ENCODE assay signal across 32 mouse cellular contexts in genomic region chr2:50965485-50966017, GRCm38 (mm10).
A peak's percentile ranks its signal among the peaks of the same experiment; 100 is the strongest.
DNase-seq lines count a peak whose midpoint lies in the region; ATAC-seq lines count a peak whose summit lies in the region.
"Had no signal": no experiment of that assay in that cellular context is flagged by ENCODE, and none has a peak within 500 bp of the region (broad histone marks: within the 10 kb centered on the region; RNA-seq: fewer than 3 reads in every experiment).

No protein-coding gene starts in this region.

- intact Hi-C loops in heart, postnatal 10 days (cut with DNase I): no loop called here

- no peak overlapping the region for H3K4me2 ChIP-seq in embryonic facial prominence, embryonic 14.5 days (ENCODE audit: low read depth, low read length)
- H3K4me2 ChIP-seq in midbrain, embryonic 13.5 days (replicated peaks): no peak overlapping the region
- H3K4me2 ChIP-seq: embryonic facial prominence, embryonic 13.5 days; heart, embryonic 15.5 days; limb, embryonic 12.5 days; liver, embryonic 15.5 days; lung, embryonic 14.5 days had no signal

- H3K9ac ChIP-seq in embryonic facial prominence, embryonic 14.5 days (ENCODE audit: low read depth, low read length): no peak overlapping the region
- H3K9ac ChIP-seq in midbrain, embryonic 13.5 days (replicated peaks): no peak overlapping the region
- H3K9ac ChIP-seq: embryonic facial prominence, embryonic 13.5 days; heart, embryonic 15.5 days; limb, embryonic 12.5 days; liver, embryonic 15.5 days; lung, embryonic 14.5 days had no signal

- no peaks in the 10 kb centered on the region for H3K9me3 ChIP-seq in embryonic facial prominence, embryonic 14.5 days (ENCODE audit: control insufficient read depth, low read length)
- H3K9me3 ChIP-seq in embryonic facial prominence, embryonic 10.5 days: 0 out of 2 replicates have a peak, but pooled peaks cover 6% of the 10 kb centered on the region
- H3K9me3 ChIP-seq in midbrain, embryonic 13.5 days: no peaks in the 10 kb centered on the region
- no peaks in the 10 kb centered on the region; the same call in 1 of the 2 replicates for H3K9me3 ChIP-seq in midbrain, embryonic 10.5 days (replicated peaks)
- H3K9me3 ChIP-seq: embryonic facial prominence, embryonic 13.5 days; heart, embryonic 10.5 days; heart, embryonic 15.5 days; liver, embryonic 15.5 days had no signal

- H3K36me3 ChIP-seq in embryonic facial prominence, embryonic 14.5 days (ENCODE audit: control insufficient read depth, insufficient read depth, low read length): no peaks in the 10 kb centered on the region
- H3K36me3 ChIP-seq in embryonic facial prominence, embryonic 10.5 days (replicated peaks): no peaks in the 10 kb centered on the region
- no peaks in the 10 kb centered on the region for H3K36me3 ChIP-seq in midbrain, embryonic 13.5 days
- H3K36me3 ChIP-seq in midbrain, embryonic 10.5 days: no peaks in the 10 kb centered on the region
- H3K36me3 ChIP-seq: embryonic facial prominence, embryonic 13.5 days; heart, embryonic 10.5 days; heart, embryonic 15.5 days; limb, embryonic 12.5 days; liver, embryonic 15.5 days had no signal

- H3K4me1 ChIP-seq in embryonic facial prominence, embryonic 14.5 days (ENCODE audit: control insufficient read depth, insufficient read depth, low read length): peaks cover 2% of the 10 kb centered on the region; the same call in 1 of the 2 replicates
- peaks cover 7% of the 10 kb centered on the region for H3K4me1 ChIP-seq in embryonic facial prominence, embryonic 10.5 days
- peaks cover 16% of the 10 kb centered on the region for H3K4me1 ChIP-seq in midbrain, embryonic 13.5 days (replicated peaks)
- H3K4me1 ChIP-seq in midbrain, embryonic 10.5 days: peaks cover 17% of the 10 kb centered on the region
- H3K4me1 ChIP-seq: heart, embryonic 10.5 days had no signal

- 75% methylated on average over 8 of the region's 8 CpGs for WGBS in embryonic facial prominence, embryonic 14.5 days
- 73% methylated on average over 8 of the region's 8 CpGs for WGBS in embryonic facial prominence, embryonic 10.5 days
- WGBS in midbrain, embryonic 13.5 days: 59% methylated on average over 8 of the region's 8 CpGs
- 85% methylated on average over 8 of the region's 8 CpGs for WGBS in midbrain, embryonic 10.5 days

- no peak for ATAC-seq in embryonic facial prominence, embryonic 14.5 days (ENCODE audit: low read depth)
- ATAC-seq in midbrain, embryonic 13.5 days: peak; percentile 37; the same call in 1 of the 2 replicates
- ATAC-seq in monocyte, adult 5-6 weeks (replicated peaks; ENCODE audit: insufficient number of reproducible peaks, low FRiP score, low TSS enrichment, poor library complexity, severe bottlenecking): no peak
- ATAC-seq: hindbrain, embryonic 16.5 days had no signal

- no peak overlapping the region for H3K27ac ChIP-seq in embryonic facial prominence, embryonic 14.5 days (replicated peaks; ENCODE audit: low read depth, low read length)
- H3K27ac ChIP-seq in embryonic facial prominence, embryonic 10.5 days (replicated peaks): no peak overlapping the region
- H3K27ac ChIP-seq in midbrain, embryonic 13.5 days: no peak overlapping the region
- no peak overlapping the region for H3K27ac ChIP-seq in midbrain, embryonic 10.5 days (replicated peaks)
- H3K27ac ChIP-seq: embryonic facial prominence, embryonic 13.5 days; heart, embryonic 10.5 days; heart, embryonic 15.5 days; layer of hippocampus, adult 2 months; left cerebral cortex, adult 2 months; limb, embryonic 12.5 days; liver, embryonic 15.5 days; stomach, postnatal 0 days had no signal

- peak; percentile 31 for DNase-seq in embryonic facial prominence, embryonic 14.5 days (ENCODE audit: low spot score)
- DNase-seq in embryonic facial prominence, embryonic 10.5 days (ENCODE audit: low spot score): no peak
- DNase-seq in heart, adult 11 months: peak; percentile 79
- no peak for DNase-seq in heart, postnatal 10 days
- DNase-seq in midbrain, embryonic 10.5 days (ENCODE audit: low spot score): no peak
- peak; percentile 81 for DNase-seq in retina, embryonic 14.5 days (ENCODE audit: low spot score)
- DNase-seq: adrenal gland, postnatal 25 days; cerebellum, adult 18-20 months; cerebellum, postnatal 10 days; gastrocnemius, postnatal 14 days; heart, postnatal 36 days; kidney, adult 18-20 months; kidney, postnatal 36 days; lung, embryonic 14.5 days; lung, postnatal 14 days; midbrain, embryonic 14.5 days; right cerebral cortex, postnatal 25 days; thymus, adult 18-20 months; thymus, postnatal 25 days had no signal

- H3K27me3 ChIP-seq in embryonic facial prominence, embryonic 14.5 days (replicated peaks; ENCODE audit: control insufficient read depth, insufficient read depth, low read length): no peaks in the 10 kb centered on the region
- H3K27me3 ChIP-seq in embryonic facial prominence, embryonic 10.5 days (replicated peaks; ENCODE audit: low read depth, poor library complexity, severe bottlenecking): no peaks in the 10 kb centered on the region
- H3K27me3 ChIP-seq in midbrain, embryonic 13.5 days: no peaks in the 10 kb centered on the region
- H3K27me3 ChIP-seq in midbrain, embryonic 10.5 days (ENCODE audit: low read depth, poor library complexity, severe bottlenecking): no peaks in the 10 kb centered on the region
- H3K27me3 ChIP-seq: embryonic facial prominence, embryonic 13.5 days; heart, embryonic 15.5 days; limb, embryonic 12.5 days; liver, embryonic 15.5 days had no signal

- no peak overlapping the region for H3K4me3 ChIP-seq in embryonic facial prominence, embryonic 14.5 days (ENCODE audit: low read depth, low read length)
- H3K4me3 ChIP-seq in embryonic facial prominence, embryonic 10.5 days: no peak overlapping the region
- H3K4me3 ChIP-seq in midbrain, embryonic 13.5 days (replicated peaks): no peak overlapping the region
- no peak overlapping the region for H3K4me3 ChIP-seq in midbrain, embryonic 10.5 days
- H3K4me3 ChIP-seq: embryonic facial prominence, embryonic 13.5 days; erythroblast, embryonic 14.5 days; heart, embryonic 10.5 days; heart, embryonic 15.5 days; layer of hippocampus, adult 2 months; left cerebral cortex, adult 2 months; limb, embryonic 12.5 days; liver, embryonic 15.5 days; myocyte had no signal

Comparison
In these comparisons a context has a peak if more than half of its experiments do, and no peak if none do; other contexts are left out.
1. DNase-seq: peak in embryonic facial prominence, embryonic 14.5 days (single experiment), heart, adult 11 months (single experiment) and retina, embryonic 14.5 days (single experiment); none in embryonic facial prominence, embryonic 10.5 days (single experiment), heart, postnatal 10 days (0 of 2) and midbrain, embryonic 10.5 days (single experiment).